ENCODE assay signal across 24 mouse cellular contexts in the genomic region with DNA sequence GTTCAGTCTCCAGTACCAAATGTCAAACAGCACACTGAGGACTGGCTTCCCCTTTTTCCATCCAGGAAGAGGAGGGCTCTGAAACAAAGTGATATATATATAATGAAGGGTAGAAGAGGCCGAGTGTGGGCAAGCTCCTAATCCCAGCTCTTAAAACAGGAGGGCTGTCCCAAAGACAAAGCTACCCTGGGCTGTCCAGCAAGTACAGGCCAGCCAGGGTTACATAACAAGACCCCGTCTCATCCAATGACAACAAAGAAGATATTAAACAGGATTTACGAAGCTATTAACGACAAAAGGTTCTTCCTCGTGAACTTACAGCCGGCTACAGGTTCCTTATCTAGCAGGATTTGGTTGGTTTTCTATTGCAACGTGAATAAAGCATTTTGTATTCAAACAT.
"Had no signal": no experiment of that assay in that cellular context is flagged by ENCODE, and none has a peak within 500 bp of the region (broad histone marks: within the 10 kb centered on the region; RNA-seq: fewer than 3 reads in every experiment).

No protein-coding gene starts in this region.

- H3K36me3 ChIP-seq: intestine, embryonic 15.5 days; limb, embryonic 13.5 days; midbrain, embryonic 15.5 days; neural tube, embryonic 12.5 days; neural tube, embryonic 15.5 days had no signal

- H3K27ac ChIP-seq: intestine, embryonic 15.5 days; limb, embryonic 10.5 days; limb, embryonic 13.5 days; liver, embryonic 14.5 days; midbrain, embryonic 12.5 days; midbrain, embryonic 15.5 days; neural tube, embryonic 12.5 days; neural tube, embryonic 15.5 days; stomach, postnatal 0 days had no signal

- H3K4me3 ChIP-seq: intestine, embryonic 15.5 days; limb, embryonic 10.5 days; limb, embryonic 13.5 days; midbrain, embryonic 12.5 days; midbrain, embryonic 15.5 days; neural tube, embryonic 12.5 days; neural tube, embryonic 15.5 days had no signal

- DNase-seq: kidney, adult 11 months; kidney, adult 9 months; kidney, postnatal 14 days; kidney, postnatal 4 days; layer of hippocampus, adult 9-11 months; layer of hippocampus, postnatal 36 days; lung, adult 2 months; lung, postnatal 14 days; lung, postnatal 4 days; right cerebral cortex, adult 18-20 months; right cerebral cortex, postnatal 14 days; right cerebral cortex, postnatal 4 days; thymus, adult 2 months; thymus, postnatal 14 days; thymus, postnatal 4 days had no signal

- H3K27me3 ChIP-seq: intestine, embryonic 15.5 days; limb, embryonic 13.5 days; midbrain, embryonic 15.5 days; neural tube, embryonic 12.5 days; neural tube, embryonic 15.5 days had no signal

- ATAC-seq: intestine, embryonic 15.5 days; midbrain, embryonic 15.5 days had no signal

- H3K4me2 ChIP-seq: intestine, embryonic 15.5 days; limb, embryonic 13.5 days; midbrain, embryonic 12.5 days; midbrain, embryonic 15.5 days; neural tube, embryonic 12.5 days; neural tube, embryonic 15.5 days had no signal

- H3K9me3 ChIP-seq: intestine, embryonic 15.5 days; limb, embryonic 10.5 days; limb, embryonic 13.5 days; midbrain, embryonic 12.5 days; midbrain, embryonic 15.5 days; neural tube, embryonic 12.5 days; neural tube, embryonic 15.5 days had no signal

- H3K9ac ChIP-seq: intestine, embryonic 15.5 days; limb, embryonic 13.5 days; liver, embryonic 14.5 days; midbrain, embryonic 12.5 days; midbrain, embryonic 15.5 days; neural tube, embryonic 12.5 days; neural tube, embryonic 15.5 days had no signal

- H3K4me1 ChIP-seq: limb, embryonic 10.5 days; neural tube, embryonic 12.5 days had no signal
